Mouse (Mus musculus): ENCODE results near the gene Sept5.

DNA sequence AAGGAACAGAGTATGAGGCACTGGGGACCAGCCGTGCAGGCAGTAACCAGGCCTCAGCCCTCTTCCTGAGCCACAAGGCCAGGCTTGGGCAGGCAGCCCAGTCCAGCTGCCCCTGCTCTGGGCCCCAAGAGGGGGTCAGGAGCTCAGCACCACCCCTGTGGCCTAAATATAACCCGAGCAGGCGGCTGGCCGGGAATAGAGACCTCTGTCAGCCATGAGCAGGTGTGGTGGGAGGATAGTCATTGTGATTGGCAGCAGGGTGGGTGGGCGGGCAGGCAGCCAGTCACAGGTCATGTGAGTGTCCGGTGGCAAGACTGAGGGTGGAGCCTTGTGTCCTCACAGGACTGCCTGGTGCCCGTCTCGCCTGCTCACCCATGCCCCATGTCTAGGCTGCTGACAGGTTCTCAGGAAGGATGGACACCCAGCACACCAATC lies 25.5 kb downstream of the Sept5 start:
- TF ChIP-seq EP300 (IDR thresholded peaks at IDR 0.05; ENCODE audit: low read depth) (0 out of 2 replicates have a peak, but pooled peaks have one; percentile 46), CTCF (IDR thresholded peaks at IDR 0.05; ENCODE audit: low read depth) (no peak)

Data from heart, postnatal 0 days (tissue).